Mouse (Mus musculus): ENCODE results near the gene Crabp1. TPM values are rescaled to one million over a fixed set of nuclear protein-coding genes. Genes with fewer than 3 reads are reported as not detected.

The Crabp1 gene
- polyA plus RNA-seq, 1 experiment, result 1.1 TPM

GRCm38 (mm10) chr9:54816508-54817201 lies 52.1 kb downstream of the Crabp1 start:
- Histone ChIP-seq H3K27me3 (replicated peaks; ENCODE audit: control insufficient read depth, insufficient read depth, low read length) (no peaks in the 10 kb centered on the region), H3K36me3 (ENCODE audit: control insufficient read depth, insufficient read depth, low read length) (no peaks in the 10 kb centered on the region), H3K4me1 (ENCODE audit: control insufficient read depth, insufficient read depth, low read length) (no peaks in the 10 kb centered on the region), H3K27ac (ENCODE audit: insufficient read depth, low read depth, low read length) (no peak overlapping the region), H3K4me3 (ENCODE audit: insufficient read depth, low read depth, low read length) (no peak overlapping the region)
- no peak for DNase-seq
- TF ChIP-seq POLR2A (IDR thresholded peaks at IDR 0.05; ENCODE audit: low read depth, low read length) (no peak), CTCF (conservative IDR thresholded peaks at IDR 0.05; ENCODE audit: insufficient read depth, insufficient read length, low read depth, low read length) (no peak)
- 79% methylated on average over 10 of the region's 10 CpGs for WGBS

- Histone ChIP-seq H3K36me3 (ENCODE audit: control insufficient read depth, insufficient read depth, low read length) (no peaks in the 10 kb centered on the region), H3K27ac (ENCODE audit: insufficient read depth, low read depth, low read length) (no peak overlapping the region), H3K27me3 (replicated peaks; ENCODE audit: control insufficient read depth, insufficient read depth, low read length) (no peaks in the 10 kb centered on the region), H3K4me1 (ENCODE audit: control insufficient read depth, insufficient read depth, low read length) (no peaks in the 10 kb centered on the region), H3K4me3 (ENCODE audit: insufficient read depth, low read depth, low read length) (no peak overlapping the region)
- WGBS, result 68% methylated on average over 5 of the region's 5 CpGs
- DNase-seq, result peak; percentile 68
- TF ChIP-seq POLR2A (IDR thresholded peaks at IDR 0.05; ENCODE audit: low read depth, low read length) (no peak), CTCF (conservative IDR thresholded peaks at IDR 0.05; ENCODE audit: insufficient read depth, insufficient read length, low read depth, low read length) (peak; percentile 79)
Observed at GRCm38 (mm10) chr9:54821442-54822100, 57.0 kb downstream of the Crabp1 start.

Other genes starting within 250 kb of the Crabp1 start
- not detected in 2 replicates for gene Sh2d7, start 225.8 kb upstream of the Crabp1 start, polyA plus RNA-seq (2012; rRNA removed)
- gene Cib2, start 204.5 kb upstream of the Crabp1 start, polyA plus RNA-seq (2012; rRNA removed), result 7.9 and 10.0 TPM in 2 replicates
- 105 and 122 TPM in 2 replicates for gene Idh3a, start 178.4 kb upstream of the Crabp1 start, polyA plus RNA-seq (2012; rRNA removed)
- 1.1 and 1.6 TPM in 2 replicates for gene Acsbg1, start 102.9 kb upstream of the Crabp1 start, polyA plus RNA-seq (2012; rRNA removed)
- gene Dnaja4, start 65.9 kb upstream of the Crabp1 start, polyA plus RNA-seq (2012; rRNA removed), result 7.0 and 9.6 TPM in 2 replicates
- 43.0 and 51.9 TPM in 2 replicates for gene Wdr61, start 30.2 kb upstream of the Crabp1 start, polyA plus RNA-seq (2012; rRNA removed)
- 8.6 and 10.0 TPM in 2 replicates for gene Ireb2, start 99.0 kb downstream of the Crabp1 start, polyA plus RNA-seq (2012; rRNA removed)
- 31.2 and 39.7 TPM in 2 replicates for gene Hykk, start 152.5 kb downstream of the Crabp1 start, polyA plus RNA-seq (2012; rRNA removed)
- gene Psma4, start 186.0 kb downstream of the Crabp1 start, polyA plus RNA-seq (2012; rRNA removed), result 89.3 and 121 TPM in 2 replicates
- gene AY074887, start 186.2 kb downstream of the Crabp1 start, polyA plus RNA-seq (2012; rRNA removed), result not detected in 2 replicates
- gene Chrna5, start 216.1 kb downstream of the Crabp1 start, polyA plus RNA-seq (2012; rRNA removed), result not detected in 2 replicates

Measured in kidney, adult 2 months (tissue).